Mouse (Mus musculus): ENCODE results near the gene Psmb1.
"Not testable (repeated sequence)": the region's sequence is repeated elsewhere in the genome, so short reads cannot be mapped to it uniquely, and the experiment has no call there.

Gene Psmb1

GRCm38 (mm10) chr17:15459761-15460160 is 39.8 kb downstream of the Psmb1 start:
- DNase-seq (ENCODE audit: low spot score) = no peak

GRCm38 (mm10) chr17:15456595-15456994 is 43.0 kb downstream of the Psmb1 start:
- no peak for DNase-seq (ENCODE audit: low spot score)

DNA sequence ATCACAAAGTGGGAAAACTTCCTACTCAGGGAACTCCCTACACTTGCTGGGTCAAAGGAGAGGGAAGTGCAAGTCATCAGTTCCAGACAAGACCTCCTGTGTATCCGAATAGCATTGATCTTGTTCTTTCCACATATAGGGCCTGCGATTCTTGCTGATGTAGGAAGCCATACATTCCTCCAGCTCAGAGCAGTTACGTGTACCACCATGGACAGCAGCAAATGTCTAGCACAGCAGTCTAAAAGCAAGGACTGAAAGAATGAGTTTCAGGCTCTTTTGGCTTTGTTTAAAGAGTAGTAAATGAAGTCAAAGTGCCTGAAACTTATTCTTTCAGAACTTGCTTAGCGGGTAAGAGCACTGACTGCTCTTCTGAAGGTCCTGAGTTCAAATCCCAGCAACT is 44.3 kb downstream of the Psmb1 start:
- no peak for DNase-seq (ENCODE audit: low spot score)

DNA sequence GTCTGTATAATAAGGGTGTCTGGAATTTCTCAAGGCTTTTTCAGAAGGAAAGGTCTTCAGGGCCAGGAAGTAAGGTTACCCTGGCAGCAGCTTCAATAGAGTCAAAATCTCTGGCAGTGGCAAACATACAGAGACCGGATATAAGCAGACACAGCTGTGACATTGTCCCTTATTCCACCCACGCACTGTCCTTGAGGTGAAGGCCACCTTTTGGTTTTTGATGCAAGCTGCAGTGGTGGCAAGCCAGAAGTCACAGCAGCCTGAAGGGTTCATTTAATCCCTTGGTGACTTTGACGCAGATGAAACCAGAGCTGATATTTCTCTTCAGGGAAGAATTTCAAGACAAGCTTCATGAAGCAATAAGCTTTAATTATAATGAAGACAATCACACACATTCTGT is 49.9 kb downstream of the Psmb1 start:
- DNase-seq (ENCODE audit: low spot score) = no peak

DNA sequence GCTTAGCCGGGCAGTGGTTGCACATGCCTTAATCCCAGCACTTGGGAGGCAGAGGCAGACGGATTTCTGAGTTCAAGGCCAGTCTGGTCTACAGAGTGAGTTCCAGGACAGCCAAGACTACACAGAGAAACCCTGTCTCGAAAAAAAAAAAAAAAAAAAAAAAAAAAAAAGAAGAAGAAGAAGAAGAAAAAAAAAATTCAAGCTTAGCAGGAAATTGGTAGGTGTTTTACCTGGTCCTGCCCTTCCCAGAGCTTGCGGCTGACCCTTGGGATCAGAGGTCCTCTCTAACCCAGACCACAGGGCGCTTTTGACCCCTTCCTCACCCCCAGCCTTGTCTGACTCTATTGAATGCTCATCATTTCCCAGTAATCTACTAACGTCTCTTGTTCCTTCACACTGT is 50.4 kb downstream of the Psmb1 start:
- not testable (repeated sequence) for DNase-seq (ENCODE audit: low spot score)

DNA sequence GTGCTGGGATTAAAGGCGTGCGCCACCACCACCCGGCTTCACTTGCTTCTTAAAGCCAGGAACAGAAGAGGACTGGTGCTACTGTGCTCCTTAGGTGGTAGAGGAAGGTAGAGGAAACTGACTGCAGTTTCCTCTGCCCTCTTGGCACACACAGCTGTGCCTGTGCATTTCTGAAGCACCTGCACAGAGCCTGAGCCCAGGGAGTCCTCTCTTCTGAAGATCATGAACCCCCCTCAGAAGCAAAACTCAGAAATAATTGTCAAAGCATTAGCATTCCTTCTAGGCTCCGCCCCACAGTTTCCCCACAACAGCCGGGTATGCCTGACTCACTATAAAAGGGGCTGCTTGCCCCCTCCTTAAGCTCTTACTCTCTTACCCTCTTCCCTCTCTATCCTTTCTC is 51.7 kb downstream of the Psmb1 start:
- DNase-seq (ENCODE audit: low spot score) = no peak

DNA sequence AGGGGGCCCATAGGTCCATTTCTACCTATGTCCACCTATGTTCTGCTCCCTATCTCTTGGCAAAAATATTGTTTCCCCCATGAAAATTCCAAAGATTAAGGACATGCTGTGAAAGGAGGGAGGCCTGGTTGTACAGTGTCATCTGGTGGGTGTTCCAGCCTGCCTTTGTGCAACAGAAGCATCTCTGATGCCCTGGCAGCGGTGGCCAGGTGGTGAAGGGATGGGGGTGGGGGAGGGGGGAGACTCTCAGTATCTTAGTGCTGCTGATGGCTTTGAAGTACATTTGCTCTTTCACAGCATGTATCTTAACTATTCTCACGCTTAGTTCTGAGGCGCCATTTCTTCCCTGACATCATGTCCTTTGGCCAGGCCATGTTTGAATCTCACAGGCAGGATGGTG is 54.1 kb downstream of the Psmb1 start:
- DNase-seq (ENCODE audit: low spot score) = no peak

DNA sequence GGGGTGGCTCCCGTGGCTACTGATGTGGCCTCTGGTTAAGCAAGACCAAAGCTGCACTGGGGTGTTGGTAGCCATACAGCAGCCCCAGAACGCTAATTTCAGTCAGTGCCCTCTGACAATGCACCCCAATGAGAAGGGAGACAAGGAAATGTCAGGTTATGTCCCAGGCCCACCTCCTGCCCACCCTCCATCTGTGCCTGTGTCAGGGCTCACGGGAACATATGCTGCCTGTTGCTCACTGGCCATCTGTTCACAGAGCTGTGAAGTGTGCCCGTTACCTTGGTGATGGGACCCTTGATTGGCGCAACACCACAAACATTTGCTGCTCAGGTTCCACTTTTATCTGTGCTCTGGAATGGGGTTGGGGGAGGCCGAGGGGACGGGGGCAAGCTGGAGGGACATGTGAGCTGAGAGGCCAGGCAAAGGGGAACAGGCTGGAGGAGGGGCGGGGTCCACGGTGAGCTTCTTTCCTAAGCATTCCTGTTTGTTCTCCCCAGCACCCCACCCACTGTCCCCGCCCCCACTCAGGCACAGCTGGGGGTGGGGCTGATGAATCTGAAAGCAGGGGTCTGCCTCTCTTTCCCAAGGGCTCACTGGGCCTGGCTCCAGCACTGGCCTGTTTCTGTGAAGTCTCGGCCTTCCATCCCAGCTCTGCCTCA is 59.0 kb downstream of the Psmb1 start:
- no peak for DNase-seq (ENCODE audit: low spot score)

GRCm38 (mm10) chr17:15440067-15440462 is 59.5 kb downstream of the Psmb1 start:
- no peak for DNase-seq (ENCODE audit: low spot score)

DNA sequence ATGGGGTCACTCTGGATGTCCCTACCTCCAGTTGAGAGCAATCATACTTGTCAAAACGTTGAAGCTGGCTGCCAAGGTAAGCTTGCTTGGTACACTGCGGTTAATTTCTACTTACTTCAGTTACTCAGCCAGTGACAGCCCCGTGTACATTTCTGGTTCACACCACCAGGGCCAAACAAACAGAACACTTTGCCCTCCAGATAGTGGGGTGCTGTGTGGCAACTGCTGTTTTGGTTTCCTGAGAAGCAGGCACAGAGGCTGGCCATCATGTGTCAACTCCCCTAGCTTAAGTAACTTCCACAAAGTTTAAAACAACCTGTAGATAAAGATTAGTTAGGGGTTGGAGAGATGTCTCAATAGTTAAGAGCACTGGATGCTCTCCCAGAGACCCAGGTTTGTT is 64.8 kb downstream of the Psmb1 start:
- no peak for DNase-seq (ENCODE audit: low spot score)

- no peak for DNase-seq (ENCODE audit: low spot score)
Observed at GRCm38 (mm10) chr17:15432036-15432435, 67.5 kb downstream of the Psmb1 start.

DNA sequence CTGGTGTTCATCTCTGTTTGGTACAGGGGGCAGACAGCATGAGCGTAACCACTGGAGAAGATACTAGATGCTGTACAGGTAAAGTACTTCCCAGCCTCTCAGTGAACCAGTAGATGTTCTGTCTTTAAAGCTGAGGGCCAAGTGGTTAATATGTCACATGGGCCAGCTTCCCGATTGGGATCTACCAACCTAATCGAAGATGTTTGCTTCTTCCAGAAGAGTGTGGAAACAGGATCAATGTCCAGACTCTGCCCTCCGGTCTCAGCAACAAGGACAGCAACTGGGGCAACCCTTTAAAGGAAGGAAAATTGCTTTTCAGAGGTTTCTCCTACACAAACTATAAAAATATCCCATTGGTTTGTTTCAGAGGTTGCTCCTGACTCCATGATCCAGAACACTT is 68.0 kb downstream of the Psmb1 start:
- DNase-seq (ENCODE audit: low spot score) = no peak

- DNase-seq (ENCODE audit: low spot score) = no peak
Observed at GRCm38 (mm10) chr17:15431021-15431514, 68.5 kb downstream of the Psmb1 start.

DNA sequence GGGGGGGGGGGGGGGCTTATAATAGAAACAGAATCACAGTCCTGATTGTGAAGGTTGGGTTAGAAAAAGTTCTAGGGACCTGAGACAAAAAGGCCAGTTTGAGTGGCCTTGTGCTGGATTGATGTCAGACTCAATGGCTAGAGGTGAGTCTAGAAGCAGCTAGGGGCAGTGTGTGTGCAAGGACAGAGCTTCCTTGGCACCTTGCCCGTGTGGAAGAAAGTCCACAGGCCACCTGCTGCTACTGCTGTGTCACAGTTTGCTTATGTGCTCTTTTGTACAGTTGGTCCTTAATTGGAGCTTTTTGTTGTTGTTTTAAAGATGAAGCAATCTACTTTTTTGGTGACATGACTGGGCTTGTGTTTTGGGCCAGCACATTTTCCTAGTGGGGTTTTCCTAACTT is 69.6 kb downstream of the Psmb1 start:
- no peak for DNase-seq (ENCODE audit: low spot score)

GRCm38 (mm10) chr17:15429451-15429850 is 70.1 kb downstream of the Psmb1 start:
- no peak for DNase-seq (ENCODE audit: low spot score)

GRCm38 (mm10) chr17:15425931-15426330 is 73.6 kb downstream of the Psmb1 start:
- no peak for DNase-seq (ENCODE audit: low spot score)
